Mouse (Mus musculus) thymus, postnatal 10 days (tissue): Measurements from ENCODE around the gene Vmn2r16.

ENCODE experiments used
- DNase-seq, 2 experiments: peaks; one replicate each; pipeline ENCODE4 v3.0.0; 2021; ENCODE audit warnings: low spot score in 2 of 2

Vmn2r16 gene

GRCm38 (mm10) chr5:109329862-109330261 is at the start of gene Vmn2r16:
Gene Vmn2r16 (plus strand): TSS chr5:109330162.
- DNase-seq, result no peak

- DNase-seq, result no peak
Observed at GRCm38 (mm10) chr5:109294655-109295054, 35.3 kb upstream of the Vmn2r16 start.

GRCm38 (mm10) chr5:109297544-109297943 is 32.4 kb upstream of the Vmn2r16 start, which contains the start of gene Vmn2r15:
Gene Vmn2r15 (minus strand): TSS chr5:109297644.
- DNase-seq, result no peak

- no peak for DNase-seq
Observed at GRCm38 (mm10) chr5:109419388-109419787, 89.4 kb downstream of the Vmn2r16 start, which contains the start of gene Vmn2r17. Gene Vmn2r17 (plus strand): TSS chr5:109419688.
